Mouse (Mus musculus) spleen, postnatal 14 days (tissue): ENCODE data around the gene Rnf144a.

Source experiments
- DNase-seq, 2 experiments: peaks; one replicate each; pipeline ENCODE4 v3.0.0; 2021 to 2022; ENCODE audit warnings: low spot score in 2 of 2

Gene Rnf144a

GRCm38 (mm10) chr12:26410443-26410842, 4.6 kb downstream of the Rnf144a start:
- DNase-seq, result no peak

- no peak for DNase-seq
These were observed 6.3 kb downstream of the Rnf144a start for GRCm38 (mm10) chr12:26408707-26409106.

- no peak for DNase-seq
These were observed 10.0 kb downstream of the Rnf144a start for GRCm38 (mm10) chr12:26404781-26405702.

- no peak for DNase-seq
These were observed 11.5 kb downstream of the Rnf144a start for GRCm38 (mm10) chr12:26403372-26404125.

GRCm38 (mm10) chr12:26401696-26402470, 13.2 kb downstream of the Rnf144a start:
- DNase-seq, result no peak

- no peak for DNase-seq
These were observed 13.8 kb downstream of the Rnf144a start for GRCm38 (mm10) chr12:26401254-26401653.

- DNase-seq, result no peak
These were observed 14.3 kb downstream of the Rnf144a start for GRCm38 (mm10) chr12:26400762-26401161.

- no peak for DNase-seq
These were observed 15.7 kb downstream of the Rnf144a start for GRCm38 (mm10) chr12:26399391-26399790.

GRCm38 (mm10) chr12:26398597-26398996, 16.5 kb downstream of the Rnf144a start:
- DNase-seq, result no peak

- no peak for DNase-seq
These were observed 20.3 kb downstream of the Rnf144a start for GRCm38 (mm10) chr12:26394485-26395470.

- no peak for DNase-seq
These were observed 21.8 kb downstream of the Rnf144a start for GRCm38 (mm10) chr12:26393291-26393690.

GRCm38 (mm10) chr12:26391162-26391561, 23.9 kb downstream of the Rnf144a start:
- DNase-seq, result no peak

GRCm38 (mm10) chr12:26387523-26387922, 27.5 kb downstream of the Rnf144a start:
- DNase-seq, result no peak

GRCm38 (mm10) chr12:26386947-26387346, 28.1 kb downstream of the Rnf144a start:
- no peak for DNase-seq

GRCm38 (mm10) chr12:26386189-26386588, 28.9 kb downstream of the Rnf144a start:
- DNase-seq, result no peak

GRCm38 (mm10) chr12:26385735-26386134, 29.3 kb downstream of the Rnf144a start:
- DNase-seq, result no peak

- no peak for DNase-seq
These were observed 33.3 kb downstream of the Rnf144a start for GRCm38 (mm10) chr12:26381730-26382129.

GRCm38 (mm10) chr12:26379797-26380196, 35.3 kb downstream of the Rnf144a start:
- no peak for DNase-seq

GRCm38 (mm10) chr12:26377691-26378090, 37.4 kb downstream of the Rnf144a start:
- DNase-seq, result no peak

- no peak for DNase-seq
These were observed 38.3 kb downstream of the Rnf144a start for GRCm38 (mm10) chr12:26376541-26377323.
